Mouse (Mus musculus) heart, postnatal 14 days (tissue): Measurements from ENCODE around the gene Kctd13. TPM values are rescaled to one million over a fixed set of nuclear protein-coding genes. Genes with fewer than 3 reads are reported as not detected.

Source experiments
- DNase-seq, 2 experiments: peaks; one replicate each; pipeline ENCODE4 v3.0.0; 2021 to 2022
- intact Hi-C: fragments of 180-260 bp; cut with DNase I; formaldehyde crosslinking; loops from one replicate; pipeline ENCODE4 v1.15.1; 2025
- total RNA-seq, 2 experiments: library from RNA; stranded (reverse); gene quantifications; 2 replicates each; pipeline ENCODE4 v1.2.3; 2021

The Kctd13 gene
- total RNA-seq, 2 experiments from 2014 or later: 6.9 to 7.6 TPM

DNA sequence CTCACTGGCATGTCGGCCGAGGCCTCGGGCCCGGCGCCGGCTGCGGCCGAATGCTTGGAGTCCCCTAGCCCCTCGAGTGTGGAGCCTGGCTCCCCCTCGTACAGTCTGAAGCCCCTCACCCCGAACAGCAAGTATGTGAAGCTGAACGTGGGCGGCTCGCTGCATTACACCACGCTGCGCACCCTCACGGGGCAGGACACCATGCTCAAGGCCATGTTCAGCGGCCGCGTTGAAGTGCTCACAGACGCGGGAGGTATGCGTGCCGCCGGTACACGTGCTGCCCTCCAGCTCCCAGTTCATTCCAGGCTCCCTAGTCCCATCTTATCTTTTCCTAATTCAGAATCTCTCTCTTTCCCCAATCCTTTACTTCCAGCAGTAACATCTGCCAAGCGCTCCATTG lies 367 bp downstream of the Kctd13 start:
- no peak for DNase-seq
- intact Hi-C loops: loop anchor here (10.0 kb wide), 1 partner anchor 256 kb away; no protein-coding TSS in a partner anchor

DNA sequence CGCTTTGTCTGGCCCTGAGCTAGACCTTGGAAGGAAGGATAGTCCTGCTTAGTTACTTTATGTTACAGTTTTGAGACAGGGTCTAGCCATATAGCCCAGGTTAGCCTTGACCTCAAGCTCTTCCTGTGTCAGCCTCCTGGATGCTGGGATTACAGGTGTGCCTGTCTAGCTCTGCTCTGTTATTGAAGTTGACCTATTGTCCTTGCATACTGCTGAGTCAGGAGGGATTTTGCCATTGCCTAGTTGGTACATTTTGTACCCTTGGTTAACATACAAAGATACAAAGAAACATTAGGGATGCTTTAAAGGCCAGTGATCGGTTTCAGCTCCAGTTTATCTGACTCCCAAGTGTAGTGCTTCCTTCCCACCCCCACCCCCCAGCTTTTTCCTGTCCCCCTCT lies 4.0 kb downstream of the Kctd13 start:
- DNase-seq: no peak
- intact Hi-C loops: loop anchor here (5.0 kb wide), 1 partner anchor 35 kb away; no protein-coding TSS in a partner anchor

DNA sequence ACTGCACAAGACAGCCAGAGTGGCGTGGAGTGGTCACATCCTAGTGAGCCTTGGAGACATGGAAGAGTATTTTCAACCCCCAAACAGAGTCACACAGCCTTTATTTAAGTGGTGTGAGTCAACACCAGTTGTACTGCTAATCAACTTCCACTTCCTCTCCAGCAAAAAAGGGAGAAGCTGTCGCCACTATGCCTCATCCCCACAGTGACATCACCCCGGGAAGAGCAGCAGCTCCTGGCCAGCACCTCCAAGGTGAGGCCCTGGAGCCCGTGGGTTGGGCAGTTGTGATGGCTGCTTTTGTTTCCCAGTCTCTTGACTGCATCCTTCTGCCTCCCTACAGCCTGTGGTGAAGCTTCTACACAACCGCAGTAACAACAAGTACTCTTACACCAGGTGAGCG lies 12.5 kb downstream of the Kctd13 start:
- intact Hi-C loops: no loop called here
- no peak for DNase-seq

DNA sequence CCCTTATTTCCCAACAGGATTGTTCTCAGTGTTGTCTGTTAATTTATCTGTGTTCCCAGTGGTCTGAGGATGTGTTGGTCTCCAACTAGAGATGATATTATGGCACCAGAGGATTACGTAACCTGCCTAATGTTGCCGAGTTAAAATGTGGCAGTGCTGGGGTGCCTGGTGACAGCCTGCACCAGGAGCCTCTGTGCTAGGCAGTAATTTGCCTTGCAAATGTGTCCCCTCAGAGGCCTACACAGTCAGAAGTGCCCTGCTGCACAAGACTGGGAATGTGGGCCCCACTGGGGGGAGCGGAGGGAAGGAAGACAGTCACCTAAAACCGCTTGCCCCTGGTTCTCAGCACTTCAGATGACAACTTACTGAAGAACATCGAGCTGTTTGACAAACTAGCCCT lies 13.1 kb downstream of the Kctd13 start:
- DNase-seq: no peak
- intact Hi-C loops: no loop called here

DNA sequence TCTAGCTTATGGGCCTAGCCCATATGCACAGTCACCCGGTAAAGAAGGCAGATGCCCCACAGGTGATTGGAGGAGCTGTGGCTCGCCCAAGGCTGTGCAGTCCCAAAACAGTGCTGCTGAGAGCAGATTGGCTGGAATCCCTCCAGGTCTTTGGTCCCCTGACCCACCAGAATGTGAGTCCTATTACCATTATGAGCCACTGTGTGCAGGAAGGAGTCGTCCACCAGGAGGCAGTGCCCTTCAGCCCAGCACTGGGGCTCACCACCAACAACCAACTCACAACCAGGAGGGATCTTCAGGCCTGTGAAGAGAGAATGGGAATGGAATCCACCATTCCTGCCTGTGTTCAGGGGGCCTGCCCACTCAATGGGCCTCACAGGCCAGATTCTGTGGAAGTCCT lies 17.9 kb downstream of the Kctd13 start:
- intact Hi-C loops: loop anchor here (2.0 to 5.0 kb wide), 2 partner anchors 119 to 158 kb away; no protein-coding TSS in a partner anchor
- DNase-seq: peak; percentile 44 to 59

DNA sequence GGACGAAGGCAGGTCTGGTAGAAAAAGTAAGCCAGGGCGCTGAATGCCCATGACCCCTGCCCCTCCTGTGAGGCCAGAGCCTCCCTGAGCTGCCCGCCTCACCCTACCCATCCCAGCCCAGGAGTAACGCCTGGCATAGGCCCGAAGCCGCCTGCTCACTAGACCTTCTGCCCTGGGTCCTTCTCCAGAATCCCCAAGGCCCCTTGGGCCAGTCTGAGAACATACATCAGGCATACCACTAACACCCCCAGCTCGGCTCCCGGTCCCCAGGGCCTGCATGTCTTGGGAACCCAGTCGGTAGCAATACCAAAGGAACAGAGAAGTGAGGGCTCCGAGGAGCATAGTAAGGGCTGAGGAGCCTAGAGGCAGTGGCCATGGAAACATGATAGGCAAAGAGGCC lies 19.9 kb downstream of the Kctd13 start:
- intact Hi-C loops: loop anchor here (5.0 kb wide), 1 partner anchor 121 kb away; no protein-coding TSS in a partner anchor
- no peak for DNase-seq

DNA sequence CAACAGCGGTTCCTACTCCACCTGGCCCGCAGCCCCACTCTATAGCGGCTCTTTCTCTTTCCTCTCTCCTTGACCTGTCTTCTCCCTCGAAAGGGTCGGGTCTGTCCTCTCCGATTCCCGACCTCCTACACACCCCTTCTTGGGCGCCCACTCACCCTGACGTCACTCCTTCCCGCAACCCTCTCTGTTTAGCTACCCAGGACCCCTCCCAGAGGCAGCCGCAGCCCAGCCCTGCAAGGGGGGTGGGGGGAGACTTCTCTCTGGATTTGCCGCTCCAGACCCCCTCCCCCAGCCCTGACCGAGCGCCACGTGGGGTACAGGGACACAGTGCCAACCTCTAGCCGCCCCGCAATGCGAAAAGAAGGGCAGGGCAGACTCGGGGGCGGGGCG lies 20.7 kb downstream of the Kctd13 start, which contains the start of gene Asphd1:
Gene Asphd1, minus strand, starts transcription at position 180 of the 390 bp plus-strand sequence.
- intact Hi-C loops: loop anchor here (5.0 kb wide), 1 partner anchor 122 kb away; no protein-coding TSS in a partner anchor
- DNase-seq: no peak

DNA sequence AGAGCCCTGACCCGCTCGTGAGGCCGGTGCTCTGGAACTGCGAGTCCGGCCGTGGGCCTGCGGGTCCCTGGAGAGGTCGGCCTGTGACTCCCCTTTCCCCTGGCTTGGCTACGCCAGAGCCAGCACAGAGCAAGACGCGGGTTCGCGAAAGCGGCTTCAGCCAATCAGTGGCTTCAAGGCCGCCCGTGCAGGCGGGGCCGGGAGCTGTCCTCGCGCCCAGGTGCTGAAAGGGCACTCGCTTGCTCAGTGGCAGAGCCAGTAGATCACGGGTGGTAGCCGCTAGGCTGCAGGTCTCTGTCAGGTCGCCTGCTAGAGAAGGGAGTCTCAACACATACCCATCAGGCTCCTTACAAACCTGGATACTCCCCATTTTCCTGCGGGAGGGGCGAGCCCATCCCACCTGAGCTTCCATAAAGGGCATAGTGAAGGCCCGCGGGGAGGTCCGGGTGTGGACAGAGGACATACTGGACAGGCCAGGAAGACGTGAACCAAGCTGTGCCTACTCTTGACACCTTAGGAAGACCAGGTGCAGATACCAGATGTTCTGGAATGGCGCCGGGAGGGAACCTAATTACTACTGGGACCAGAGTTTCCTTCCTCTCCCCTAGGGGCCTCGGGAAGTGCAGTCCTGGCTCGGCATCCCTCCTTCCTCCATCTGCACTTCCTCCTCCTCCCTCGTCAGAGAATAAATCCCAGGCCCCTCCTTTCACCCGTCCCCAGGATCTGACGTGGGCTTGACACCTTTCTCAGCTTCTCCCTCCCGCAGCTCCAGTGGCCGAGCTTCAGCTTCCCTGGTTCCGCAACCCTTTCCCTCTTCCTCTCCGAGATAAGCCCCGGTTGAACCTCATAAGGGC lies 21.3 kb downstream of the Kctd13 start, which contains the start of gene Sez6l2:
Gene Sez6l2, plus strand, starts transcription at position 771 of the 854 bp plus-strand sequence.
- intact Hi-C loops: loop anchor here (2.0 to 5.0 kb wide), 2 partner anchors 27 to 123 kb away; partner anchors contain the start of gene Cdiptos
- DNase-seq: peak; percentile 93 to 97

DNA sequence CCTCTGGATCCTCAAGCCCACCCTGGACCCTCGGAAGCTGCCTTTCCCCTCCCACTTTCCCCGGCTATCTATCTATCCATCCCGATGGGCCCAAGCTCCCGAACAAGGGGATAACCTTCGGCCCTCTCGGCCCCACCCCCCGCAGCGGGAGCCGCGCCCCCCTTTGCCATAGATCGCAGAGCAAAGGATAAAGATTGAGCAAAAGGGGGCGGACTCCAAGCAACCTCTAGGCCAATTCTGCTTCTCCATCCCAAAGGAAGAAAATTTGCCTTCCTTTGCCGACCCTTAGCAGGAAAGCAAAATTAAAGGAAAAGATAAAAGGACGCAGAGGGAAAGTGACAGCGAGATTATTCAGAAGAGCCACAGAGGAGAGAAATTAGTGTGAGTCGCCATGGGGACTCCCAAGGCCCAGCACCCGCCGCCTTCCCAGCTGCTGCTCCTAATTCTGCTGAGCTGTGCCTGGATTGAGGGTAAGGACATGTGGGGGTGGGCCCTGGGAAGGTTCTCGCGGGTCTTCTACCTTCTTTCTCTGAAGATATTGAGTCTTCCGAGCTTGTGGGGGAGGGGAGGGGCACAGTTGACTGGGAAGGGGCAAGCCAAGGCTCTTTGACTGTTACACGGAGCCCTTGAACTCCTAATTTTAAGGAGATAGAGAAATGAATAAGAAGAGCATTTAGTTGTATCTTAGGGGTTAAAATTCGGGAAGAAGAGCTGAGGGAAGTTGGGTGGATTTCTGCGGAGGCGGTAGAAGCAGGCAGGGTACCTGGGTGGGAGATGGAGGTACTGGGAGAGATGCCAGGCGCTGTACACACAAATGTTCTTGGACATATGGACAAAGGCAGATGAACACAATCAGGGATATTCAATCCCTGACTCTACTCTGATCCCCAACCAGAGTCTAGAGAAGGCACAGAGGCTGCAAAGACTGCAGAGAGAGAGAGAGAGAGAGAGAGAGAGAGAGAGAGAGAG lies 22.3 kb downstream of the Kctd13 start:
- DNase-seq: no peak
- intact Hi-C loops: loop anchor here (2.0 kb wide), 1 partner anchor 26 kb away; the partner anchor contains the start of gene Cdiptos

DNA sequence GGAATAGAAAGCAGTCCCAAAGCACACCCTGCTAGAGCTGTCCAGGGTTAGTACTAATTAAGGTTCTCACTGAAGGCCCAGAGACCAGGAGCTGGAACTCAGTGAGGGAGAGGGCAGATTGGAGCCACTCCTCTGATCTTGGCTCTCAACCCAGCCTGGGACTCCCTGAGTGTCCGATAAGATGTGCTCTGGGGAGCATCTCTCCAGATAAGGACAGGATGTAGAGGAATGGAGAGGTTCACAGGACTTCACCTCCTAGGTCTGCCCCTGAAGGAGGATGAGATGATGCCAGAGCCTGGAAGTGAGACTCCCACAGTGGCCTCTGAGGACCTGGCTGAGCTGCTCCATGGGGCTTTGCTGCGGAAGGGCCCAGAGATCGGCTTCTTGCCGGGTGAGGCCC lies 23.1 kb downstream of the Kctd13 start:
- intact Hi-C loops: loop anchor here (2.0 kb wide), 1 partner anchor 25 kb away; the partner anchor contains the start of gene Cdiptos
- no peak for DNase-seq

DNA sequence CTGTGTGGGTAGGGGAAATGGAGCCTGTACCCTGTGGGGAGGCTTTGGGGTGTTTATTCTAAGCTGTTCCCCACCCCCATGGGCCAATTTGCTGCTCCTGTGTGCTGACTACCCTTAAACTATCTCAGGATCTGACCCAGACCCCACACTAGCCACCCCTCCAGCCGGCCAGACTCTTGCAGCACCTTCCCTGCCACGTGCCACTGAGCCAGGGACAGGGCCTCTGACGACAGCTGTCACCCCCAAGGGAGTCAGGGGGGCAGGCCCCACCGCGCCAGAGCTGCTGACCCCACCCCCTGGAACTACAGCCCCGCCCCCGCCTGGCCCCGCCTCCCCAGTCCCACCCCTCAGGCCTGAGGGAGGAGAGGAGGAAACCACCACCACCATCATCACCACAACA lies 24.0 kb downstream of the Kctd13 start:
- no peak for DNase-seq
- intact Hi-C loops: no loop called here

DNA sequence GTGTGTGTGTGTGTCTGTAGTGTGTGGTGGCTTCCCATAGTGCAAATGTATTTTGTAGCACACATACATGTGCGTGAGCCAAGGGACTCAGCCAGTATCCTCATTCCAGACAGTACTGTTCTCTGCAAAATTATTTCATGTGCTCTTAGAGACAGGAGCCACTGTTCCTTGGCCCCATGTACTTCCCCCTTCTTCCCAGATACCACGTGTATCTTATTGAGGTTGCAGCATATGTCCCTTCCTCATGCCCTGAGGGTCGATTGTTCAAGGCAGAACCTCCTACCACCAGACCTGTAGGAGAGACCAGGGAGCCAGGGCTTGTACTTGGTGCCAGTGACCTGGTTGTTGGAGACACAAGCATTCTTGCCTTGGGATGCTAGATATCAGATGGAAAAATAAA lies 26.4 kb downstream of the Kctd13 start:
- no peak for DNase-seq
- intact Hi-C loops: no loop called here

DNA sequence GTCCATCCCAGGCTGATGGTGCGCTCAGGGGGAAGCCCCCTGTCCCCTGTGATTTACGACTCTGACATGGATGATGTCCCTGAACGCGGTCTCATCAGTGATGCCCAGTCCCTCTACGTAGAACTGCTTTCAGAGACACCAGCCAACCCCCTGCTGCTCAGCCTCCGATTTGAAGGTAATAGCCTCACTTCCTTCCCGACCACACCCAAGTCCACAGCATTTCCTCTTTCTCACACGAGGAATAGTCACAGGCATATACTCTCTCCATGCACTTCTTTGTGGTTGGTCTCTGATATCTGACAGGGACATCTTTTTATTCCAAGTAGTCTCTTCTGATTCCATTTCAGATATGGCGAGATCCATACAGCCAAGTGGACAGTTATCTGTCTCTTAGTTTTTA lies 31.1 kb downstream of the Kctd13 start:
- intact Hi-C loops: no loop called here
- DNase-seq: no peak

DNA sequence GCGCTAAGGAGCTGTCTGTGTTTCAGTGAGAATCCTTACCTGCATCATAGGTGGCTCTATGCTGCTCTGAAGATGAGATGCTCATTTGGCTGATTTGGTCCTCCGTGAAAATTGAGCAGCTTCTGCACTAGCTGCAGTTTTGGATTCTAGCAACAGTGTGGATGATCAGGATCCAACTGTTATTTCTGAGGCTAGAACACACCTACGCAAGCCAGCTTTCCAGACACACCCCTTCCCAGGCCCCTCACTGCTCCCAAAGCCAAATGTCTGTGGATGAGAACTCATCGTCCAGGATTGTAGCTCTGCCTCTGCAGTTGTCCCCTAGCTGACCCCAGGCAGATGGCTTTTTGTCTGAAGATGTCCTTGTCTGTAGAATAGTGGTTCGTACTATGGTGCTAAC lies 32.4 kb downstream of the Kctd13 start:
- intact Hi-C loops: no loop called here
- no peak for DNase-seq

DNA sequence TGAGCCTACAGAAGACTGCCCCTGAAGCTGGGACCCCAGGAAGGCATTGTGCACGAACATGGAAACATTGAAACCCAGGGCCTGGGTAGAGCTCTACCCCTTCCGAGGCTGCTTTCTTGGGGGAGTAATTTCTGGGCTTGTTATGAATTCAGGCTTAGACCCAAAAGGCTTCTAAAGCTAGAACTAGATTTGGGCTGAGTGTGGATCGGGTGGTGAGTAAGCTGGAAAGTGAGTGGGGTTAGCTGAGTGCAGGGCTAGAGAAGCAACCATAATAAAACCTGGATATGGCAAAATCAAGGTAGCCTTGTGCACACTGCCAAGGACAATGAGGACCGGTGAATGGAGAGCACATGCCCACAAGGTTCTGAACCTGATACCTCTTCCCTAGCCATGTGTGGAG lies 33.3 kb downstream of the Kctd13 start:
- DNase-seq: no peak
- intact Hi-C loops: no loop called here

DNA sequence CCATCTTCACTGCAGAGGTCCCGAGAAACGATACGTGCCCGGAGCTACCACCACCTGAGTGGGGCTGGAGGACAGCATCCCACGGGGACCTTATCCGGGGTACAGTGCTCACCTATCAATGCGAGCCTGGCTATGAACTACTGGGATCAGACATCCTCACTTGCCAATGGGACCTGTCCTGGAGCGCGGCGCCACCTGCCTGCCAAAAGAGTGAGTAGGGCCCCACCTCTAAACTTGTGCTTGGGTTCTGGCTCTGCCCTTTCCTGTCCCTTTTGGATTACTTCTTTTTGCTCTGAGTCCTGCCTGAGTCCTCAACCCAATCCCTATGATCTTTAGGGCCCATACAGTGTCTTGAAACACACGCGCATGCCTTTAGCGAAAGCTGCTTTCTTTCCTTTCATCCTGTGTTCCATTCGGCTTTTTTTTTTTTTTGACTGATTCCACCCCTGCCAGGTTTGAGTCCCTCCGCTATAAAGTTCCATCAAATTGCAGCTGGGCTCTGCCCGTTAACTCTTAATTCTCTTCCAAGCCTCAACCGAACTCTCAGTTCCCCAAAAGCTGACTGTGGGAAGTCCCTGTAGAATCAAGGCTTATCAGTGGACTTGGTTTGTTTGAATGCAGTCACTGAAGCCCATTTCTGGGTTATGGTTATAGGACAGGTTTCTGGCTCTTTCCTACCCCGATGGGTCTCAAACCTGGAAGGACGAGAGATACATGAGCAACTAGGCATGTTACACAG lies 35.0 kb downstream of the Kctd13 start:
- peak; percentile 45 to 47 for DNase-seq
- intact Hi-C loops: loop anchor here (1.0 kb wide), 1 partner anchor 141 kb away; no protein-coding TSS in a partner anchor

DNA sequence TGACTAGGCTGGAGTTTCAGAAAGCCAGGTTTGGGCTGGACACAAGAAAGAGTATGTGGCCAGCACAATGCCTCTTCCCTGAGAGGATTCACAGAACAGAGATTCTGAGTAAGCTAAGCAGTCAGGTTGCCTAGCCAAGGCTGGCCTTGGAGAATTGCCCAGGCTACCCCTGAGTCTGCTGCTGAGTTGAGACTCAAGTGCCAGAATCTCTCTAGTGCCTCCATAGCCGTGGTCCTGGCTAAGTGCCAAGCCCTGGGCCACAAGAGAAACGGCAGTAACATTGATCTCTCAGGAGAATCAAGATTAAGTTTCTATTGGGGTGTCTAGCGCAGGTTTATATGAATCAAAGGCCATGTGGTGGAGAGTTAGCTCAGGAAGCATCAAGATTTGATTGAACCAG lies 36.9 kb downstream of the Kctd13 start:
- no peak for DNase-seq
- intact Hi-C loops: no loop called here

DNA sequence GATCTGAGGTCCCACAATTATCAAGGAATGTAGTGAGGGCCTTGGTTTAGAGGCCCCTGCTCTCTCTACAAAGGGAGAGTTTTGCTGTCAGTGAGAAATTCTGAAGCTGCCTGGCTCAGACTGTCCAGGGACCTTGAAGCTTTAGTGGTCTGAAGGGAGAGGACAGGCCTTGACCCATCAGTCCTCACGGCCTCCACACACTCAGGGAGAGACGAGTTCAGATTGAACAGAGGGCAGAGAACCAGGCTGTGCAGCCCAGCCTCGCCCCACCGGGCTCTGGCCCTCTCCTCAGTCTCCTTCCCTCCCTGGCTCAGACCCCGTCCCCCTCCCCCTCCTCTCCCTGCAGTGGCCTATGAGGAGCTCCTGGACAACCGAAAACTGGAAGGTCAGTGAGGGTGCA lies 38.7 kb downstream of the Kctd13 start:
- intact Hi-C loops: no loop called here
- no peak for DNase-seq

DNA sequence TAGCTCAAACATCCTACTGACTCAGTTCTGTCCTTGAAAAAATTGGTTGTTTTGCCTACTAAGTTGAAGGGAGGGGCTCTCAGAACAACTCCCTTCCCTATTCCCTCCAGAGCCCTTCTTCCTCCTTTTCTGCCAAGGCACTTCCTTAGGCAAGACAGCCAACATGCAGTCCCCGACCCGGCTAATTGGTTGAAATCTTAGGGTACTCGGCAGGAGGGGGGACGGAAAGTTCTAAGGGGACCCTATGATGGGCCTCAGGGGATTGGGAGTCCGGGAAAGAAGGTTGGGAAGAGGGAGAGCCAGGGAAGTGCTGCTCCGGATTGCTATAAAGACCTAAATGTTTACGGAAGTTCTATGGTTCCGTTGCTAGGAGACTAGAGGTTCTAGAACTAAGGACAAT lies 46.8 kb downstream of the Kctd13 start:
- peak; percentile 44 to 45 for DNase-seq
- intact Hi-C loops: no loop called here

DNA sequence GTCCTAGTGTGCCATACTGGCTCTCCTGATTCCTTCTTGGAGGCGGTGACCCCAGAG lies 47.0 kb downstream of the Kctd13 start, which contains the start of gene Cdipt:
Gene Cdipt, plus strand, starts transcription at position 22 of the 57 bp plus-strand sequence.
- DNase-seq: no peak
- intact Hi-C loops: no loop called here
